Mouse (Mus musculus): Measurements from ENCODE around the gene Sgcd. TPM values are rescaled to one million over a fixed set of nuclear protein-coding genes. Genes with fewer than 3 reads are reported as not detected.
"Not testable (repeated sequence)": the region's sequence is repeated elsewhere in the genome, so short reads cannot be mapped to it uniquely, and the experiment has no call there.

Sgcd gene
- polyA plus RNA-seq, 1 experiment from 2014 or later = 6.7 TPM

GRCm38 (mm10) chr11:47574635-47575034 lies 414.1 kb downstream of the Sgcd start:
- Histone ChIP-seq H3K4me3 (ENCODE audit: low read length) (no peak overlapping the region), H3K27ac (ENCODE audit: low read length) (no peak overlapping the region), H3K27me3 (ENCODE audit: control insufficient read depth, insufficient read depth, low read length) (no peaks in the 10 kb centered on the region), H3K9ac (ENCODE audit: low read length) (no peak overlapping the region), H3K36me3 (ENCODE audit: control insufficient read depth, insufficient read depth) (no peaks in the 10 kb centered on the region), H3K4me1 (ENCODE audit: control insufficient read depth, insufficient read depth, low read length) (no peaks in the 10 kb centered on the region), H3K4me2 (ENCODE audit: low read depth, low read length) (no peak overlapping the region), H3K9me3 (replicated peaks; ENCODE audit: control insufficient read depth, low read length) (no peaks in the 10 kb centered on the region)
- 67% methylated on average over 4 of the region's 4 CpGs for WGBS
- no peak for ATAC-seq (replicated peaks; ENCODE audit: extremely low read depth, insufficient read depth, low FRiP score)

GRCm38 (mm10) chr11:47568488-47568887 lies 420.3 kb downstream of the Sgcd start:
- WGBS = 88% methylated on average over 1 of the region's 1 CpGs
- H3K27me3 ChIP-seq (ENCODE audit: control insufficient read depth, insufficient read depth, low read length) = no peaks in the 10 kb centered on the region
- H3K27ac ChIP-seq (ENCODE audit: low read length) = no peak overlapping the region
- ATAC-seq (replicated peaks; ENCODE audit: extremely low read depth, insufficient read depth, low FRiP score) = no peak
- no peaks in the 10 kb centered on the region for H3K4me1 ChIP-seq (ENCODE audit: control insufficient read depth, insufficient read depth, low read length)
- H3K9ac ChIP-seq (ENCODE audit: low read length) = no peak overlapping the region
- H3K36me3 ChIP-seq (ENCODE audit: control insufficient read depth, insufficient read depth) = no peaks in the 10 kb centered on the region
- H3K4me3 ChIP-seq (ENCODE audit: low read length) = no peak overlapping the region
- no peaks in the 10 kb centered on the region for H3K9me3 ChIP-seq (replicated peaks; ENCODE audit: control insufficient read depth, low read length)
- H3K4me2 ChIP-seq (ENCODE audit: low read depth, low read length) = no peak overlapping the region

- 62% methylated on average over 3 of the region's 3 CpGs for WGBS
- Histone ChIP-seq H3K4me2 (ENCODE audit: low read depth, low read length) (no peak overlapping the region), H3K9me3 (replicated peaks; ENCODE audit: control insufficient read depth, low read length) (no peaks in the 10 kb centered on the region), H3K9ac (ENCODE audit: low read length) (no peak overlapping the region), H3K4me1 (ENCODE audit: control insufficient read depth, insufficient read depth, low read length) (no peaks in the 10 kb centered on the region), H3K4me3 (ENCODE audit: low read length) (no peak overlapping the region), H3K27me3 (ENCODE audit: control insufficient read depth, insufficient read depth, low read length) (no peaks in the 10 kb centered on the region), H3K27ac (ENCODE audit: low read length) (no peak overlapping the region), H3K36me3 (ENCODE audit: control insufficient read depth, insufficient read depth) (no peaks in the 10 kb centered on the region)
- no peak for ATAC-seq (replicated peaks; ENCODE audit: extremely low read depth, insufficient read depth, low FRiP score)
Measured at GRCm38 (mm10) chr11:47566156-47566555, 422.6 kb downstream of the Sgcd start.

- Histone ChIP-seq H3K4me2 (ENCODE audit: low read depth, low read length) (no peak overlapping the region), H3K36me3 (ENCODE audit: control insufficient read depth, insufficient read depth) (no peaks in the 10 kb centered on the region), H3K4me1 (ENCODE audit: control insufficient read depth, insufficient read depth, low read length) (no peaks in the 10 kb centered on the region), H3K27ac (ENCODE audit: low read length) (no peak overlapping the region), H3K4me3 (ENCODE audit: low read length) (no peak overlapping the region), H3K9me3 (replicated peaks; ENCODE audit: control insufficient read depth, low read length) (no peaks in the 10 kb centered on the region), H3K9ac (ENCODE audit: low read length) (no peak overlapping the region), H3K27me3 (ENCODE audit: control insufficient read depth, insufficient read depth, low read length) (no peaks in the 10 kb centered on the region)
- WGBS = 50% methylated on average over 1 of the region's 1 CpGs
- no peak for ATAC-seq (replicated peaks; ENCODE audit: extremely low read depth, insufficient read depth, low FRiP score)
Measured at GRCm38 (mm10) chr11:47524845-47525244, 463.9 kb downstream of the Sgcd start.

GRCm38 (mm10) chr11:47508047-47508446 lies 480.7 kb downstream of the Sgcd start:
- ATAC-seq (replicated peaks; ENCODE audit: extremely low read depth, insufficient read depth, low FRiP score) = no peak
- no peaks in the 10 kb centered on the region for H3K4me1 ChIP-seq (ENCODE audit: control insufficient read depth, insufficient read depth, low read length)
- H3K36me3 ChIP-seq (ENCODE audit: control insufficient read depth, insufficient read depth) = no peaks in the 10 kb centered on the region
- no peak overlapping the region for H3K4me3 ChIP-seq (ENCODE audit: low read length)
- no peak overlapping the region for H3K9ac ChIP-seq (ENCODE audit: low read length)
- H3K27ac ChIP-seq (ENCODE audit: low read length) = no peak overlapping the region
- no peaks in the 10 kb centered on the region for H3K27me3 ChIP-seq (ENCODE audit: control insufficient read depth, insufficient read depth, low read length)
- no peak overlapping the region for H3K4me2 ChIP-seq (ENCODE audit: low read depth, low read length)
- H3K9me3 ChIP-seq (replicated peaks; ENCODE audit: control insufficient read depth, low read length) = no peaks in the 10 kb centered on the region
- WGBS = 75% methylated on average over 6 of the region's 6 CpGs

- not testable (repeated sequence) for H3K36me3 ChIP-seq (ENCODE audit: control insufficient read depth, insufficient read depth); ATAC-seq (replicated peaks; ENCODE audit: extremely low read depth, insufficient read depth, low FRiP score); H3K27me3 ChIP-seq (ENCODE audit: control insufficient read depth, insufficient read depth, low read length); H3K4me2 ChIP-seq (ENCODE audit: low read depth, low read length); H3K9ac ChIP-seq (ENCODE audit: low read length); H3K9me3 ChIP-seq (replicated peaks; ENCODE audit: control insufficient read depth, low read length); H3K4me3 ChIP-seq (ENCODE audit: low read length); H3K27ac ChIP-seq (ENCODE audit: low read length); H3K4me1 ChIP-seq (ENCODE audit: control insufficient read depth, insufficient read depth, low read length)
Measured at GRCm38 (mm10) chr11:47503236-47503635, 485.5 kb downstream of the Sgcd start.

GRCm38 (mm10) chr11:47473493-47474230 lies 515.1 kb downstream of the Sgcd start:
- no peak overlapping the region for H3K4me3 ChIP-seq (ENCODE audit: low read length)
- no peak overlapping the region for H3K9ac ChIP-seq (ENCODE audit: low read length)
- no peaks in the 10 kb centered on the region for H3K9me3 ChIP-seq (replicated peaks; ENCODE audit: control insufficient read depth, low read length)
- H3K4me2 ChIP-seq (ENCODE audit: low read depth, low read length) = no peak overlapping the region
- WGBS = 39% methylated on average over 1 of the region's 1 CpGs
- ATAC-seq (replicated peaks; ENCODE audit: extremely low read depth, insufficient read depth, low FRiP score) = no peak
- no peaks in the 10 kb centered on the region for H3K4me1 ChIP-seq (ENCODE audit: control insufficient read depth, insufficient read depth, low read length)
- H3K27ac ChIP-seq (ENCODE audit: low read length) = no peak overlapping the region
- H3K36me3 ChIP-seq (ENCODE audit: control insufficient read depth, insufficient read depth) = no peaks in the 10 kb centered on the region
- no peaks in the 10 kb centered on the region for H3K27me3 ChIP-seq (ENCODE audit: control insufficient read depth, insufficient read depth, low read length)

- H3K9ac ChIP-seq (ENCODE audit: low read length); ATAC-seq (replicated peaks; ENCODE audit: extremely low read depth, insufficient read depth, low FRiP score): not testable (repeated sequence)
Measured at GRCm38 (mm10) chr11:47460700-47461099, 528.1 kb downstream of the Sgcd start.

GRCm38 (mm10) chr11:47460149-47460548 lies 528.6 kb downstream of the Sgcd start:
- no peak overlapping the region for H3K9ac ChIP-seq (ENCODE audit: low read length)
- no peaks in the 10 kb centered on the region for H3K9me3 ChIP-seq (replicated peaks; ENCODE audit: control insufficient read depth, low read length)
- no peaks in the 10 kb centered on the region for H3K27me3 ChIP-seq (ENCODE audit: control insufficient read depth, insufficient read depth, low read length)
- no peaks in the 10 kb centered on the region for H3K4me1 ChIP-seq (ENCODE audit: control insufficient read depth, insufficient read depth, low read length)
- no peak overlapping the region for H3K4me3 ChIP-seq (ENCODE audit: low read length)
- H3K4me2 ChIP-seq (ENCODE audit: low read depth, low read length) = no peak overlapping the region
- ATAC-seq (replicated peaks; ENCODE audit: extremely low read depth, insufficient read depth, low FRiP score) = no peak
- WGBS = 69% methylated on average over 2 of the region's 2 CpGs
- no peaks in the 10 kb centered on the region for H3K36me3 ChIP-seq (ENCODE audit: control insufficient read depth, insufficient read depth)
- H3K27ac ChIP-seq (ENCODE audit: low read length) = no peak overlapping the region

More at GRCm38 (mm10) chr11:47460700-47461099, 528.1 kb downstream of the Sgcd start:
- H3K36me3 ChIP-seq (ENCODE audit: control insufficient read depth, insufficient read depth); H3K4me2 ChIP-seq (ENCODE audit: low read depth, low read length); H3K27ac ChIP-seq (ENCODE audit: low read length); H3K9me3 ChIP-seq (replicated peaks; ENCODE audit: control insufficient read depth, low read length); H3K4me3 ChIP-seq (ENCODE audit: low read length); H3K4me1 ChIP-seq (ENCODE audit: control insufficient read depth, insufficient read depth, low read length); H3K27me3 ChIP-seq (ENCODE audit: control insufficient read depth, insufficient read depth, low read length): not testable (repeated sequence)
